Mouse (Mus musculus): Measurements from ENCODE around the gene Cemip2.

Cemip2 gene

DNA sequence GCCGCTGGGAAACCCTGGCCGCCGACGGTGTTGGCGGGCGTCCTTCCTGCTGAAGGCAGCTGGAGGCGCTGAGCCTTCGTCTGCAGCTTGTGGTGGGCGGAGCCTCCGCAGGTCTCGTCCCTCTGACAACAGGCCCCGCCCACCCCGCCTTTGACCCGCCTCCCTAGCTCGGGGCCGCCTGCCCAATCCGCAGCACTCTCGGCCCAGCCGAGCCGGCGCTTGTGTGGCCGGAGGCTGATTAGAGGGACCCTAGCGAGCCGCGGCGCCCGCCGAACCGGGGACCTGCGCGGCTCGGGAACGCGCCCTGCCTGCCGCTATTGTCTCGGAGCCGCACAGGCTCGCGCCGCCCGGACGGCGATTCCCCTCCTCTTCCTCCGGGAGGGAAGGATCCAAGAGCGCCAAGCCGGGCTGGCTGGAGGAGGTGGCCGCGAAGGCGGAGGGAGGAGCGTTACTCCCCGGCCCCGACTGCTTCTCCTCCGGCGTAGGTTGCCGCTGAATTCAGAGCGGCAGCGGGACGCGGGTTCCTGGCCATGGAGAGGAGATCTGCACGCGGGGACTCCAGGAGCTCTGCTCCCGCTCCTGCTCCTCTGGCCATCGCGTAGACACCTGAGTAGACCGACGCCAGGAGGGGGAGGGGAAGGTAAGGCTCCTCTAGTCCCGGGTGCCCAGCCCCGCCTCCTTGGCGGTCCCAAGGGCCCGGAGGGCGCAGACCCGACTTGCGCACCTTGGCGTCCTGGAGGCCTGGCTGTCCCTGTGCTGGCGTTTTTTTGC is at the start of gene Cemip2:
TSS of gene Cemip2 (plus strand) at position 196 of the 771 bp plus-strand sequence.
- peak; percentile 99 for DNase-seq (ENCODE audit: low read depth)

DNA sequence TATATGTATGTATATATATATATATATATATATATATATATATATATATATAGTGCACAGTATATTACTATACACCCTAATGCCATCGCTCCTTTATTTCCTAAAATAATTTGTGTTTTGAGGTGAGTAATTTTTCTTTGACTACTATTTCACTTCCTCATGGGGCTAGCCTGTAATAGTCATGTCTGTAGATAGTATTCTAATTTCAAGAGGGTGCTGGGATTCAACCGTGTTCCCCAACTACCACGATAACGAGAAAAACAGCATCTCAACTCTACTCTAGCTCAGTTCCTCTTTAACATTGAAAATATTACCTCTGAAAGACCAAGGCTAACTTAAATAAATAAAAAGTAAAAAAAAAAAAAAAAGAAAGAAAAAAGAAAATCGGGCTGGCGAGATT is 49.8 kb upstream of the Cemip2 start:
- DNase-seq (ENCODE audit: low read depth), result no peak

DNA sequence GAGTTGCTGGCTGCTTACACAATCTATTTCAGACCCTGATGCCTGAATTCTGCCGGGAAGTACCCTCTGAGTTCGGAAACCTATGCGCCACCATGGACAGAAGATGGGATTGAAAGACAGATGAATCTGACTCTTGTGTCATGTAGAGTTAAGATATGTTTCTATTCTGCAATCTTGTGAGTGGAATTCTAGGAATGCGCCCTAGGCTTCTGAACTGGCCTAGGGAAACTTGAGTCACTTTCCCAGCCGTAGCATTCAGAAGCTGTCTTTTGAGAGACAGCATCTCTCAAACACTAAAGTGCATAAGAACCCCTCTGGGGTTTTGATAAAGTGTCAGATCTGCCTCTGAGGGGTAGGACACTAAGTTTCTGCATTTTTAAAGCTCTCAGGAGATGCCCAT is 46.3 kb upstream of the Cemip2 start:
- peak; percentile 20 for DNase-seq (ENCODE audit: low read depth)

DNA sequence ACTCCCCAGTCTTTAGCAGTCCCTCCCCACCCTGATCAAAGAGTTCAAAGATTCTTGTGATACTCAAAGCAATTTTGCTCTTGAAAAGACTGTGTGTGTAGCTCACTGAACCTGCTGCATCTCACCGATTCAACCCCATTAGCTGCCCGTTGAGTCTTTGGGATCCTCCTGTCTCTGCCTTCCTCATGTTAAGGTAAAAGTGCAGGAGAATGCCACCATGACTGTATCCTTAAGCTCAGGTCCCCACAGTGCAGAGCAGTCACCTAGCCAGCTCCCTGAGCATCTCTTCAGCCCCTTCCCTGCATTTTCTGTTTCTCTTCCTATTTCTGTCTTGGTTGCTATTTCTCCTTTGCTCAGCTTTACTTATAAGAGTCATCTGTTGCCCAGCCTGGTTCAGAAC is 45.0 kb upstream of the Cemip2 start:
- DNase-seq (ENCODE audit: low read depth), result no peak

DNA sequence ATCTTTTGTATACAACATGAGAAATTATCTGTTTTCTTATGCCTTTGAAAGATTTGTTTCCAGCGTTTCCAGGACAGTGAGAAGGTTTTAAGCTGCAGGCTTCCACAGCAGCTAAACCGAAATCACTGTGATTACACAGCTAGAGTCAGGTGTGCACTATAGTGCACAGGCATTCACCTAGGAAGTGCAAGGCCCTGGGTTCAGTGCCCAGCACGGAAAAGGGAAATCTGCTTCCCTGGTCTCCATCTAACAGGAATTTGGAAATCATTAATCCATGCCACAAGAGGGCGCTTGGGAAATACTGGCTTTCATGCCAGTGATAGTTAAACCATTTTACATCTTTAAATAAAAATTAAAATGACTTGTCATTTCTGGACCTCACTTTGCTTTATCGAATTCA is 44.0 kb upstream of the Cemip2 start:
- peak; percentile 84 for DNase-seq (ENCODE audit: low read depth)

DNA sequence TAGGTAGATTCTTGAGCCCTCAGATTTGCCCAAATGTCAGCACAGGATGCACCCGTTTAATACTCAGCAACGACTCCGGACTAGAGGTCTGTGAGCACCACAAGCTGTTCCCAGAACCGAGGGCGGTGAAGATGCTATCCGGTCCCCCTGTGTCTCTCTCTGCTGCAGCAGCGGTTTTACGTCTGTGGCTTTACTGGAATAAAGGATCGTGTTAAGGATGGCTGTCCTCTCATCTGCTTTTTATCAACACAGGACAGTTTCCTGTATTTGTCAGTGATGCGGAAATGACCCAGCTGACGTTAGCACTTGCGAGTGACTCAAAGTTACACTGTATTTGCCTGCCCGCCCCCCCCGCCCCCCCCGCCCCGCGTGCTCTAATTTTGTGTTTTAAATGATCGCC is 40.7 kb upstream of the Cemip2 start:
- no peak for DNase-seq (ENCODE audit: low read depth)

DNA sequence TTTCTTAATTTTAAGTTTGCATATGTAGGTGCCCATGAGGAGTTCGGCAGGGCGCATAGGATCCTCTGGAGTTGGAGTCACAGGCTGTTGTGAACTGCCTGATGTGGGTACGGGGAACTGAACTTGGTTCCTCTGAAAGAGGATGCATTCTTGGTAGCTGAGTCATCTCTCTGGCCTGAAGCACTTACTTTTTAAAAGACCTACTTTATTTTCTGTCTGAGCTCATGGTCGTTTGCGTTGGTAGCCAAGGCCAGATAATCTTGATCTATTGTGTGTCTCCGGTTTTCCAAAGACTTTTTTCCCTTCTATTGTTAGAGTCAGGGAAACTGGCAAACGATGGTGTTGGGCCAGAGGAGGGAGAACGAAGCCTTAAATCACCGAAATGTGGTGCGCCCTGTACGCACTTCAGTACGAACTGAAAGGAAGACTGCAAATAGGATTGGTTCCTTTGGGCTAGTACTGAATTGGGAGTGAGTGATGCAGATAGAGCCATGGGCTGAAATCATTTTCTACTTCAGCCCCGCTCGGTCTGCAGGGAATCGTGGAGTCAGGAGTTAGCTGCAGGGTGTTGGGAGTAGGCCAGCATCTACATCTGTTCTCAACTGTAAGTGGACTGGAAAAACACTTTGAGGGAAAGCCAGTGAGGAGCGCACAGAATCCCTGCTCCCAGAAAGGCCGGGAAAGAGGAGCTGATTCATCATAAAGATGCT is 40.1 kb upstream of the Cemip2 start:
- DNase-seq (ENCODE audit: low read depth), result peak; percentile 92

DNA sequence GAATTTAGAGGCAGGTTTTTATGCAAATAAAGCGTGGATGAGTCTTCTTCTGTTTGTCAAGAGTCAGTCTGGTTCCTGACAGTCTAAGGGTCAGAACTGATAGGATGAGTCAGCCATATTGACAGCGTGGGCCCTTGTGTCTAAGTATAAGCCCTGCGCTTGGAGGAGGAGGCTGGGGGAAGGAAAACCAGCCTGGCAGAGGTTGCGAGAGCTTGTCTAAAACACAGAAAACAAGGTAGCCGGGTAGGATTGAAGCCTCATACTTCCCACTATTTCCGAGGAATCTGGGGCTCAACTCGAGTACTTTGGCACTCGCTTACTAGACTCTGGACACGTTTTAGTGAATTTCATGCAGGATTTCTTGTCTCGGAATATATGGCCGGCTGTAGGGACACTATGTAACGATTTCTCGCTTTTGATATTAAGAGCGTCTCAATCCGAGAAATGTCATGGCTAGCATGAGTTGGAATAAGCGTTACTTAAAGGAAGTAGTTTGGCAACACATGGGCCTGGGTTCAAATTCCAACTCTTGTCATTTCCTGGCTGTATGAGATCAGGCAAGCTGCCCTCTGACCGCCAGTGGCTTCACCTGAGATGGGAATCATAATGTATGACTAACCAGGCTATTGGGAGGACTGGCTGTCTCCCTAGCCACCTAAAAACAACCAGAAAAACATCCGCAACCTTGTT is 39.4 kb upstream of the Cemip2 start:
- no peak for DNase-seq (ENCODE audit: low read depth)

DNA sequence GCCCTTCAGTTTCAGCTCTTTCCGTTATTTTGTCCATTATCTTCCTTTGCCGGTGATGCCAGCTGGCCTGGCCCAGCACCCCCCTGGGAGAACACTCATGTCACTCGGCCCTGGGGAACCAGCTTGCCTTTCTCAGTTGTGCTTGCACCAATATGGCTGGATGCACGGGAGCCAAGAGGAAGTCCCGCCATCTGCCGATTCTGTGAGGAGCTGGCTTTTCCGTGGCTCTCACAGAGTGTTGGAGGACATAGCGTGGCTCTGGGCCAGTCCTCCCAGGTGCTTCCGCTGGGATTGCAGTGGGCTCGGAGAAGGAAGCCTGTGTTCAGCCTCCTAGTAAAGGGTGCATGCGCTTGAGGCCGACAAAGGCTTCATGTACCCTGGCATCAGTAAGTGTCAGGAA is 36.0 kb upstream of the Cemip2 start:
- DNase-seq (ENCODE audit: low read depth), result no peak

DNA sequence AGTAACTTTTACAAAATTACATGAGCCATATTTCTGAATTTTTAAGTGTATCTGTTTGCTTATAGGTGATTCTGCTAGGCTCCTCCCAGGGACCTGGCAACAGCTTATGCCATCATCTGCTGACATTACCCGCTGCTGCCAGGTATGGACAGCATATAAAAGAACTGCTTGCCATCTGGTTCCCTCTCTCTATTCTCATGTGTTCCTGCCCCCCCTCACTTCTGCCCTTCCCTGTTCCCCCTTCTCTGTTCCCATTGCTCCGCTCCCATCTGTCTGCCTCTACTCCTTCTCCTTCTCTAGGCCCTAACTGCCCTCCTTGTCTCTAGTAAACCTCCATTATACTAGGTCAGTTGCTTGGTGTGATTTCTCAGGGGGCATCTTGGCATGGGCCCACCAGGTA is 32.6 kb upstream of the Cemip2 start:
- no peak for DNase-seq (ENCODE audit: low read depth)

DNA sequence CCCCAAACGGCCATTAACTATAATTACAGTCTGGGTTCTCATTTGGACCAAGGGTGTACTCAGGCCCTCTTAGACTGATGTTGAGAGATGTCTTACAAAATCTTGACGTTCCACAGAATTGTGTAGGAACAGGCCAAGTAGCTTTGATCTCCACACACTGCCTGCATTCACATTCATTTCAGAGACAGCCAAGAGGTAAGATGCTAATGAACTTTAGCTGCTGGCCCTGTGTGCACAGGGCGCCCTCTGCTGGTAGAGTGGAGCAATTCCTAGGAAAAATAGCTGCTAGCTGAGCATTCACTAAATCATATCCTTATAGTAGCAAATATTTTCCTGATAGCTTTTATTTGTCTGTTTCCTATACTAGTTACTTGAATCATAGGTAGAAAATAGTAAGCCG is 30.8 kb upstream of the Cemip2 start:
- peak; percentile 92 for DNase-seq (ENCODE audit: low read depth)

DNA sequence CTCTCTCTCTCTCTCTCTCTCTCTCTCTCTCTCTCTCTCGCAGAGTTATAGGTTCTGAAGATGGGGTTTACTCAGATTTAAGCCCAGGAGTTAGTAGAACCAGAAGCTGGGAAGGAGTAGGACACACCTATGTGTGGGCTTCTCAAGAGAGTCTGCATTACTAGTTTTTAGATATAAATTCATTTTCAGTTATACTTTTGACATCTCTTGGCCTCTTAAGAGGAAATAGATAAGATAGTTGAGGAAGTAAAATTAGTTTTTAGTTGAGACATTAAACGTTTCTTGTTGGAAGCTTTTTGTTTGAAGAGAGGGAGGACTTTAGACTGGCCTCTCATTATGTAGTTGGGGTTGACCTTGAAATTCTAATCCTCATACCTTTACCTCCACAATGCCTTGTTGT is 28.0 kb upstream of the Cemip2 start:
- DNase-seq (ENCODE audit: low read depth), result no peak

DNA sequence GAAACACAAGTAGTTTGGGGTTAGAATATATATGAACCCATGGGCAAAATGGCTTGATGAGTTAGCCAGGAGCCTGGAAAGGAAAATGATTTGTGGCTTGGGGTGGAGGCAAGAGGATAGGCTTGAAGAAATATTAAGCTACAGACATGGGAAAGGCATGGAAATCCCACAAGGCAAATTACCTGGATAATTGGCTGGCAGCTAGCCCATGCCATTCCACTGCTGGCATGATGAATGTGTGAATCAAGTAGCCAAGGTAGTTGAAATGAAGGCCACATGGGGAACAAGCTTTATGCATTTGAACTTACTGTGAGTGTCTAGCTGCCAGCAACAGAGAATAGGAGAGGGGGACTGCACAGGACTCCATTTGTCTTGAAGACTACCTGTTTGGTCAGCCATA is 16.5 kb upstream of the Cemip2 start:
- DNase-seq (ENCODE audit: low read depth), result no peak

DNA sequence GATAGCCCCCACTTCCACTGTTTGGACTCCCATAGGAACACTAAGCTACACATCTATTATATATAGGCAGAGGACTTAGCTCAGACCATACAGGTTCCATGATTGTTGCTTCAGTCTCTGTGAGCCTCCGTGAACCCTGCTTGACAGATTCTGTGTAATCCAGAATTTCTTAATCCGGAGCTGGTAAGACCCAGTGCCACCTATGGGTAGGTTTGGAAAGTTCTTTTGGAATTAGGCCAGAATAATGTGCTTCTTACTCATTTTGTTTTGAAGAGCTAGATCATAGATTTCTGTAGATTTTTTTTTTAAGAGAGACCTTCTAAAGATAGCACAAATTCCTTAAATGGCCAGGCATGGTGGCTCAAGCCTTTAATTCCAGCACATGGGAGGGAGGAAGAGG is 14.1 kb upstream of the Cemip2 start:
- peak; percentile 64 for DNase-seq (ENCODE audit: low read depth)

DNA sequence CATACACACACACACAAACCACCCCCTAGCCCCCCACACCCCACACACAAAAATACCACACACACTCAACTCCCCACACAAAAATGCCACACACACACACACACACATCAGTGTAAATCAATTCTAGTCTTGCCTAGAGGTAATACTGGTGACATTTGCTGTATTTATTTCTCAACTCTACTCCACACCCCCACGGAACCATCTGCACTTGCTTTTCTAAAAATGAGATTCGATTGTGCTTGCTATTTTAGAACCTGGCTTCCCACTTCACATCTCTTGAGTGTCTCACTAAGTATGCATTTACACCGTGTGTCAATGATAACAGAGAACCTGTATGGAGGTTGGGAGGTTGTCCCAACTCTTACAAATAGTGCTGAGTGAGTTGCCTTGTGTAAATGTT is 13.4 kb upstream of the Cemip2 start:
- no peak for DNase-seq (ENCODE audit: low read depth)

DNA sequence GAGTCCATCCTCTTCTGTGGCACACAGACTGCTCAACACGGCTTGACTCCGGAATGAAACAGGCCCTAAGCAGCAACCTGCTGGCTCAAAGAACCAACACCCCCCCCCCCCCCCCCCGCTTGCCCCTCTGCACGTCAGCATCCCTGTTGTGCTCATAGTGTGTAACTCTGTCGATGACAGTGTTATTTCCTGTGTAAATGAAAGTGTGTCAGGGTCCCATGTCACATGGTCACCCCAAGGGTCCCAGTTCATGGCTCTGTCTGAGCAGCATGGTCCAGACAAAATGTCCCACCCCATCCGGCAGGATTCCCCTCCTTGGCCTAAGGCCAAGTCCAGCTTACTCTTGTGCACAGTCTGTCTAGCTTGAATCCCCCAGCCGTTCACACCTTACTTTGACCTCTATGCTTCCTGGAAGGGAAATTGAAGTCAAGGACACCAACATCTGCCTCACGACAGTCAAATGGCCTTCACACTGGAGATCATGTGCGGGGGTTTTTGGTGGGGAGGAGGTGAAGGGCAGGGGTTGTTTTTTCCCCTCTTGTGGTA is 10.6 kb upstream of the Cemip2 start:
- no peak for DNase-seq (ENCODE audit: low read depth)

DNA sequence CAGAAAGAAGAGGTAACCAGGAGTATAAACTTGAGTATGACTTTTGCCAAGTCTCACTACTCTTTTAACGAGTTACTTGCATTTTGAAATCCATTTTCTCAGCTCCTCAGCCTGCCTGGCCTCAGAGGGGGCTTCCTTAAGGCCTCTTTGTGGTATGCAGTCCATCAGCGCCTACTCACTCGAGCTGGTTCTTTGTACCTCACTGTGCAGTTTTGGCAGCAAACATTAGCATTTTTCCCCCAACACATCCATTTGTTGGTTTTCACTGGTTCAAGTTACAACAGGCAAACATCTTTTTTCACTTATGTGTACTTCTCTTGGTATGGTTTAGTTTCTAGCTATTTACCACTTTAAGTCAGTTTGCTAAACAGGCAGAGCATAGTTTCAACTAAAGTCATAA is 8.3 kb upstream of the Cemip2 start:
- DNase-seq (ENCODE audit: low read depth), result peak; percentile 89

DNA sequence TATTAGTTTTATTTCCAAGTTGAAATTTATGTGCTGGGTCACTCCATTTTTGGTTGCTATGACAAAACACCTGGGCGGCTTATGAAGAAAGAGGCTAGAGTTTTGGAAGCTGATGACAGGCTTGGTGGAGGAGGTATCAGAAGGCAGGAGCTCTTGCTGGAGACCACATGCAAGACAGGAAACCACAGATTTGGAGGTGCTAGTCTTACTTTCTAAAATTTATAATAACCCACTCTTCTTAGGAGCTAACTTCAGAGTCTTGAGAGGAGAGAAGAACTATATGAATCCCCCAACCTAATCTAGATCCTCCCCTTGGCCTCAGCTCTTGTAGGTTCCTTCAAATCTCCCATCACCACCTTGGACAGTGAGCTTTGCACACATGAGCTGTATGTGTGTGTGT is 6.6 kb upstream of the Cemip2 start:
- DNase-seq (ENCODE audit: low read depth), result no peak

DNA sequence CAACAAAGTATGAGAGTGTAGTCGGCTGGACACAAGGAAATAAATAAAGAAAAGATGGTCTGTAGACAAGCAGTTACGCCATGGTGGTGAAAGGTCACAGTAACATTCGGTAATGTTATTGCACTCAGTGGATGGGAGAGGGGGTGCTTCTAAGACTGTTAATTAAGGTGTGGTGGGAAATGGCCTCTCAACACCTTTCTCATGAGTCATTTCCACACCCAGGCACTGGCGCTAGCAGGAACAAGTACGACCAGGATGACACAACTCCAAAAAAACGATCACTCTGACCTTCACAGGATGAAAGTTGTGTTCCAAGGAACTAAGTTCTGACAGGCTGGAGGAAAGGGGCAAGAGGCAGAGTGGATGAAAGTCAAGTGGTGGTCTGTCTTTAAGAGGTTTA is 4.5 kb upstream of the Cemip2 start:
- no peak for DNase-seq (ENCODE audit: low read depth)

DNA sequence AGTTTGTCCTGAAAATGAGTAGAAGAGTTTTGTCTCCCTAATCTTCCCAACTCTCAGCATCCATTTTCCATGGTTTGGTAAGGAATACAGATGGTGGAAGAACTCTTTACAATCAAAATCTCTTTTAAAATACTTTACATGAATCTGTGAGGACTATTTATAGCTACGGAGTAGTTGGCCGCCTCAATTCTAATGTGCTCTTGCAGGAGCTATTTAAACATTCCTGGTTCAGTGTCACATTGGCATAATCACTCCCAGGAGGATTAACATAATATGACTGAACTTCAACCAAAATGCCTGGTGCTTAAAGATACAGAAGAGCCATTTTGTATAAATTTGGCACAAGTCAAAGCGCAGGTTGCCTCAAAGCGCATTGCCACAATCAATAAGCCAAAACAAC is 2.5 kb upstream of the Cemip2 start:
- DNase-seq (ENCODE audit: low read depth), result no peak

DNA sequence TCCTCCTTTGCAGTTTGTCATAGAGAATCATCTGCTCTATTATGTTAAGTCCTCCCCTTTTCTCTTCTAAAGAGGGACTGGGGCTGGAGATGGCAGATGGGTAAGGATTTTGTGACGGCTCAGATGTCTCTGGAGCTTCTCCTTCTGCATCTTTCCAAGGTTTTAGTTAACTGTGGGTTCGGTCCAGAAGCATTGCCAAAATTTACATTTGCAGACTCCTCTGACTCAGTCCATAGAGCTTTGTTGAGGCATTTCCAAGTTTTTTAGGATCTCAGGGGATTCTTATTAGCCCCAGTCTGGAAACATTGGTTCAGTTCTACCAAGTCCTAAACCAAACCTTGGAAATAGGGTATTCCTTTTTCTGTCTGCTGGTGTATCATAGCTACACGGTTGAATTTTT is 1.5 kb upstream of the Cemip2 start:
- peak; percentile 92 for DNase-seq (ENCODE audit: low read depth)

DNA sequence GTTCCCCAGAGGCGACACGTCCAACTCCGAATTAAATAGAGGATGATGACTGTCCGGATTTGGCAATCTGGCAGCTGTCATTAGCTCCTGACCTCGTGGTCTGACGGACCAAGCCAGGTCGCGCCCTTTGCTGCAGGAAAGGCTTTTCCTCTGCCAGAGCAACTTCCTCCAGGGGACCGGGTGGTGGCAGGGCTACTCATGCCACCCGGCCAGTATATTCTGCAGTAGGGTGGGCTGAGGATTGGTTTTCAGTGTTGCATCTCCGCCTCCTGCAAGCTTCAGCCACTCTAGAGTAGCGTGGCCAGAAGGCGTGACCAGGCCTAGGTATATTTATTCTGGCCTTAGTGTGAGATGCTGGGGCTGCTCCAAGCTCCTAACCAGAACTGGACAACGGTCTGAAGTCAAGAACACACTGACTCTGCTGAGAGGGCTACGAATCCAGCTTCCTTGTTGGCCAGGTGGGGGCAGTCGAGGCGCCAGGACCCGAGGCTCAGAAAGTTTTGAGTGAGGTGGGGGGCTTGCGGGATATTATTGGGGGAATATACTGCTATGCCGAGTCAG is 891 bp upstream of the Cemip2 start:
- DNase-seq (ENCODE audit: low read depth), result peak; percentile 66

DNA sequence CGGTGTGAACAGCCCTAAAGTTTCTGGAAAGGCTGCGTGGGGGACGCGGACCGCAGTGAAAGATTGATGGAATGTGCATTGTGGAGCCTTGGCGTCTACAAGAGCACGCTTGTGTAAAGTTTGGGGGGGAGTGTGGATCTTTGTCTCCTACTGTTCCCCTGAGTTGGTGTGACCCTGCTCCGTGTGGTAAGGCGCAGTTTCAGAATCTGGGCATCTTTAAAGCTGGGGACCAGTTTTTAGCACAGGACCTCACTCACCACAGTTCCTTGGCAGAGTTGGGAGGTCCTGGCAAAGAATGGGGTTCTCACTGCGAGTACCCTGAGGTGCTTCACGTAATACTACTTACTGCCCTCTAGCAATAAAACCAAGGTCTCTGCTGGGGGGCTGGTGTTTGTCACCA is 964 bp downstream of the Cemip2 start:
- peak; percentile 54 for DNase-seq (ENCODE audit: low read depth)
